Mouse (Mus musculus) olfactory bulb, adult 2 months (tissue): ENCODE results near the gene Gtf2f1.

Experiments
- CTCF ChIP-seq: fragments of 200-500 bp; IDR thresholded peaks from 2 replicates; pipeline ENCODE4 v1.5.1; 2012; ENCODE audit warnings: low read depth, mild to moderate bottlenecking, low read length, moderate library complexity; ENCODE audit not compliant: insufficient read depth
- POLR2A ChIP-seq: fragments of 200-500 bp; IDR thresholded peaks from 2 replicates; pipeline ENCODE4 v1.6.1; 2012; ENCODE audit warnings: mild to moderate bottlenecking, low read depth, low read length, moderate library complexity; ENCODE audit not compliant: insufficient read depth

- no peak for TF ChIP-seq CTCF
- no peak; the same call in 1 of the 2 replicates for TF ChIP-seq POLR2A
These were observed 21.5 kb downstream of the Gtf2f1 start for GRCm38 (mm10) chr17:56989467-56990114.
